29 mouse cellular contexts compared by ENCODE assay signal in genomic region chr6:23498611-23499010, GRCm38 (mm10).
"Had no signal": no experiment of that assay in that cellular context is flagged by ENCODE, and none has a peak within 500 bp of the region (broad histone marks: within the 10 kb centered on the region; RNA-seq: fewer than 3 reads in every experiment).

No protein-coding gene starts in this region.

- H3K27me3 ChIP-seq: heart, embryonic 12.5 days; hindbrain, embryonic 12.5 days; kidney, embryonic 15.5 days; limb, embryonic 12.5 days; liver, embryonic 13.5 days; liver, embryonic 15.5 days had no signal

- ATAC-seq: hindbrain, embryonic 16.5 days; inflammation-experienced regulatory T-cells, adult 6 months; intestine, embryonic 16.5 days had no signal

- H3K4me1 ChIP-seq: heart, embryonic 10.5 days; heart, embryonic 12.5 days; hindbrain, embryonic 10.5 days; hindbrain, embryonic 12.5 days; kidney, embryonic 15.5 days; limb, embryonic 10.5 days; limb, embryonic 12.5 days; liver, embryonic 13.5 days; liver, embryonic 15.5 days had no signal

- H3K4me2 ChIP-seq: heart, embryonic 12.5 days; hindbrain, embryonic 12.5 days; hindbrain, embryonic 14.5 days; kidney, embryonic 15.5 days; limb, embryonic 12.5 days; liver, embryonic 11.5 days; liver, embryonic 13.5 days; liver, embryonic 15.5 days had no signal

- H3K36me3 ChIP-seq: heart, embryonic 10.5 days; heart, embryonic 12.5 days; hindbrain, embryonic 10.5 days; hindbrain, embryonic 12.5 days; kidney, embryonic 15.5 days; limb, embryonic 10.5 days; limb, embryonic 12.5 days; liver, embryonic 13.5 days; liver, embryonic 15.5 days had no signal

- H3K27ac ChIP-seq: gastrocnemius, adult 2 months; heart, embryonic 10.5 days; hindbrain, embryonic 10.5 days; hindbrain, embryonic 12.5 days; hindbrain, embryonic 14.5 days; kidney, embryonic 15.5 days; kidney, postnatal 0 days; layer of hippocampus, adult 2 months; left cerebral cortex, adult 2 months; limb, embryonic 10.5 days; limb, embryonic 12.5 days; liver, embryonic 13.5 days; liver, embryonic 15.5 days had no signal

- H3K4me3 ChIP-seq: gastrocnemius, adult 2 months; heart, embryonic 10.5 days; heart, embryonic 12.5 days; hindbrain, embryonic 10.5 days; hindbrain, embryonic 12.5 days; kidney, embryonic 15.5 days; layer of hippocampus, adult 2 months; left cerebral cortex, adult 2 months; limb, embryonic 10.5 days; limb, embryonic 12.5 days; liver, embryonic 13.5 days; liver, embryonic 15.5 days had no signal

- H3K9ac ChIP-seq: heart, embryonic 12.5 days; hindbrain, embryonic 12.5 days; hindbrain, embryonic 14.5 days; kidney, embryonic 15.5 days; limb, embryonic 12.5 days; liver, embryonic 13.5 days; liver, embryonic 15.5 days had no signal

- DNase-seq: gastrocnemius, adult 2 months; gastrocnemius, postnatal 10 days; gastrocnemius, postnatal 25 days; heart, adult 18-20 months; heart, postnatal 10 days; heart, postnatal 4 days; kidney, adult 11 months; kidney, adult 2 months; kidney, adult 9 months; kidney, postnatal 25 days; kidney, postnatal 4 days; liver; liver, embryonic 13.5 days had no signal

- H3K9me3 ChIP-seq: heart, embryonic 10.5 days; heart, embryonic 12.5 days; hindbrain, embryonic 10.5 days; hindbrain, embryonic 12.5 days; kidney, embryonic 15.5 days; limb, embryonic 10.5 days; limb, embryonic 12.5 days; liver, embryonic 13.5 days; liver, embryonic 15.5 days had no signal
